Mouse (Mus musculus): ENCODE results near the gene Parvg.
"Not testable (repeated sequence)": the region's sequence is repeated elsewhere in the genome, so short reads cannot be mapped to it uniquely, and the experiment has no call there.

Parvg gene

DNA sequence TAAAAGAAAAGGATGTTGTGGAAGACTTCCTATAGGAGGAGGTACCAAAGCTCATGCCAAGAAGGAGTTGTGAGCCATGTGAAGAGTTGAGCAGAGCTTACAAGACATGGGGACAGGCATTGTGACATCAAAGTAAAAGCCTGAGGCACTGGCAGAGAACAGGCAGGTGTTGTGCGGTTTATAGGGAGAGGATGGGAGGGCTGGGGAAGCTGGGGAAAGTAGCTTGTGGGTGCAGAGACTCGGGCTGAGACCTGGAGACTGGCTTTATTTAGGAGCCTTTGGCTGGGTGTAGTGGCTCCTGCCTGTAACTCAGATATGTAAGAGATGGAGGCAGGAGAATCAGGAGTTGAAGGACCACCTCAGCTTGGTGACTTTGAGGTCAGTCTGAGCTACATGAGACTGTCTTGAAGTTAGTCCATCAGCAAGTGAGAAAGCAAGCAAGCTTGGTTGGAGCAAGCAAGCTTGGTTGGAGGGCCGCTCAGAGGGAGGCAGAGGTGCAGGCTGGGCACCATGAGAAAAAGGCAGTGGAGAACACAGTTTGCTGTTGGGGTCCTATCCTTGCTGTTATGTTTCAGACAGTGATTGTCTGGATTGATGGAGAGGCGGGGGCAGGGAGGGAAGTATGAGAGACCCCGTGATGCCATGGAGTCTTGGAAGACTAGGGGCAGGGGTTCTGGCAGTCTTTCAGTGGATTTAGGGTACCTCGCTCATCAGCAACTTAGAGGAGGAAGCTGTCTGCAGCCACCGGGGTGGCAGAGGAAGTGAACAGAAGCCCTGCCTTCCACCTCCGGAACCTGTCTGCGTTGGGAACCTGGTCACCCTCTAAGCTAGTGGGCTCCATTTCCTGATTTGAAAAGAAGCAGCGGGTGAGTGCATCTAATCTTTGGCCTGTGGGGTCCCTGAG lies at the start of gene Parvg:
TSS of gene Parvg (plus strand) at position 61 of the 904 bp plus-strand sequence.
- no peak for DNase-seq (ENCODE audit: low spot score in 2 of 2)

- DNase-seq (ENCODE audit: low spot score in 2 of 2), result no peak
Measured at GRCm38 (mm10) chr15:84276066-84276465, 47.8 kb upstream of the Parvg start.

DNA sequence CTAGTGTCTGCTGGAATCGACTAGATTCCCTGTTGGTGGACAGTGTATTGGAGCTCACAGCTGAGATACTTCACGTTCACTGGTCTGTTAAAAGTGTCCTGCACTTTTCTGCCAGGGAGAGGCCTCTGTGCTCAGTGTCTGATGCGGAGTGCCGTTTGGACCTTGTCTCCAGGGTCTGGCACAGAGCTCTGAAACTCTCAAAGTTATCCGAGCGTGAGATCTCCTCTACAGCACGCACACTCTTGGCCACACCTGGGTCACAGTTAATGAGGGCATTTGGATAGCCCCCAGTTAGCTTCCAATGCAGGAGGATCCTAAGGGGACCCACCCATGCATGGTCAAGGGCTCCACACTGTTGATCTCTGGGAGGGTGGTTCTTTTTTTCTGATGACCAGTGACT lies 45.7 kb upstream of the Parvg start:
- DNase-seq (ENCODE audit: low spot score in 2 of 2), result no peak

DNA sequence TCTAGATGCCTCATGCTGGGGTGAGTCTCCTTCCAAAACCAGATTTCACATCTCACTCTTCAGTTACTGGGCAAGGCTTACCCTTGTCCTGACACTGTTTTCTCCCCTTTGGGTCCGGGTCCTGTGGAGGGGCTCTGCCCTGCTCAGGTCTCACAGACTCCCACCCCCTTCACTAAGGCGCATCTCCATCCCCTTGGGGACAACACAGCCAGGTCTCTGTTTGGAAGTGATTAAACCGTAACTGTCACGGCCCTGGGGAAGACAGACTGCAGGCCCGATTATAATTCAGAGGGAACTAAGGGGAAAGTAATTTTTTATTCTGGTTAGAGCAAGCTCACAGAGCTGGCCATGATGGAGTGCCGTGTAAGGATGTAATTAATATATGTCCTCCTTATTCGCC lies 45.2 kb upstream of the Parvg start:
- DNase-seq (ENCODE audit: low spot score in 2 of 2), result no peak

- no peak for DNase-seq (ENCODE audit: low spot score in 2 of 2)
Measured at GRCm38 (mm10) chr15:84280309-84280708, 43.5 kb upstream of the Parvg start.

DNA sequence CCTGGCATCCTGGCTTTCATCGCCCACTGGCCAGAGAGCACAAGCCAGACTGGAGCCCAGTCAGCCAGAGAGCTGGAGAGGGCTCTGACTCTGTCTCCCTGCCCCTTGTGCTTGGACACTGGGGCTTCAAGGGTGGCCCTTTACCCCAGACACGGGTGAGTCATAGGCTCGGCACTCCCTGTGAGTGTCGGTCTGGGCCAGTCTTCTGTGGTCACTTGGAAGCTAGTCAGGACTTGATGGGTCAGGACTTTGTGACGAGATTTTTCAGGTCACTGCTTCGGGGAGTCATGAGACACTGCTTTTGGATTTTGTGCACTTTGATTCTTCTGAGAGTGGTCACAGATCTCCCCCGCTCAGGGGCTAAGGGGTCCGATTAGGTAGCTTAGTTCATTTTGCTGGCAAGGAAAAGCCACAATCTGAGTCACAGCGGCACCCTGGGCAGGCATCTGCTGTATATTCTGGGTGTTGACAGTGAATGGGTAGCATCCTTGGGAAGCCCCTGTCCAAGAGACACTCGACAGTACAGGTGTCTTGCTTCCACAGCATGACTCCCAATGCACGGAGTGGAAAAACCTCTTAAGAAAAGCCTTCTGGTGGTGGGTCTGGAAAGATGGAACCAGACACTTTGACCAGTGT lies 43.0 kb upstream of the Parvg start:
- peak; percentile 60 to 71 for DNase-seq (ENCODE audit: low spot score in 2 of 2)

GRCm38 (mm10) chr15:84282206-84283085 lies 41.4 kb upstream of the Parvg start:
- DNase-seq (ENCODE audit: low spot score in 2 of 2), result no peak

GRCm38 (mm10) chr15:84284059-84284458 lies 39.8 kb upstream of the Parvg start:
- peak in 1 of 2 experiments; percentile 40 for DNase-seq (ENCODE audit: low spot score in 2 of 2)

GRCm38 (mm10) chr15:84285453-84285852 lies 38.4 kb upstream of the Parvg start:
- DNase-seq (ENCODE audit: low spot score in 2 of 2), result no peak

GRCm38 (mm10) chr15:84288953-84289352 lies 34.9 kb upstream of the Parvg start:
- not testable (repeated sequence) for DNase-seq (ENCODE audit: low spot score in 2 of 2)

- no peak for DNase-seq (ENCODE audit: low spot score in 2 of 2)
Measured at GRCm38 (mm10) chr15:84291097-84291496, 32.7 kb upstream of the Parvg start.

GRCm38 (mm10) chr15:84293590-84293989 lies 30.2 kb upstream of the Parvg start:
- DNase-seq (ENCODE audit: low spot score in 2 of 2), result no peak

DNA sequence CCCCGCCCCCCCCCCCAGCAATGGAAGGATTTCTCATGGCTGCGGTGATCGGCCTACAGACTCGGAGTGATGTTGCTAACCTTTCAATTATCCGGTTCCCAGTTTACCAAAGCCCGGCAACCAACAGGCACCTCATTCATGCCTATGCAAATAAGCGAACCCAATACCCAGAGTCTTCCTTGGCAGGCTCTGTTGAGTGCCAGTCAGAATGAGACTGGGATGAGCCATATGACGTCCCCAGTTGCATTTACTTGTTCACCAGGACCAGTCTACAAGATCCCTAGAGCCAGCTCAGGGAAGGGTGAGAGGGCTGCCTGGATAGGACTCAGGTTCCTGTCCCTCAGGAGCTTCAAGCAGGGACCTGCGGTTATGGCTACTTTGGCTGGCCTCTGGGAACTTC lies 29.4 kb upstream of the Parvg start:
- DNase-seq (ENCODE audit: low spot score in 2 of 2), result no peak

GRCm38 (mm10) chr15:84295225-84295624 lies 28.6 kb upstream of the Parvg start:
- DNase-seq (ENCODE audit: low spot score in 2 of 2), result no peak

DNA sequence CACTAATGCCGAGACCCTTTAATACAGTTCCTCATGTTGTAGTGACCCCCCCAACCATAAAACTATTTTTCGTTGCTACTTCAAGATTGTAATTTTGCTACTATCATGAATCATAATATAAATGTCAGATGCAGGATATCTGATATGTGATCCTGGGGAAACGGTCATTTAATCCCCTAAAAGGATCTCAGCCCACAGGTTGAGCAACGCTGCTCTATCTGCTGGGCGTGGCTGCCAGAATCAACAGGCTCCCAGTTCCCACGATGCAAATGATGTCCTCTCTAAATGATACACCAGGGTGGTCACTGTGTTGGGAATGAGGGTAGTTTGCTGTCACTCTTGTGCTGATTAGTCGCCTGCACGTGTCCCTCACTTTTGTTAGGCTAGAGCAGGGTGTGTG lies 26.4 kb upstream of the Parvg start:
- no peak for DNase-seq (ENCODE audit: low spot score in 2 of 2)

- no peak for DNase-seq (ENCODE audit: low spot score in 2 of 2)
Measured at GRCm38 (mm10) chr15:84298804-84299370, 24.9 kb upstream of the Parvg start.

DNA sequence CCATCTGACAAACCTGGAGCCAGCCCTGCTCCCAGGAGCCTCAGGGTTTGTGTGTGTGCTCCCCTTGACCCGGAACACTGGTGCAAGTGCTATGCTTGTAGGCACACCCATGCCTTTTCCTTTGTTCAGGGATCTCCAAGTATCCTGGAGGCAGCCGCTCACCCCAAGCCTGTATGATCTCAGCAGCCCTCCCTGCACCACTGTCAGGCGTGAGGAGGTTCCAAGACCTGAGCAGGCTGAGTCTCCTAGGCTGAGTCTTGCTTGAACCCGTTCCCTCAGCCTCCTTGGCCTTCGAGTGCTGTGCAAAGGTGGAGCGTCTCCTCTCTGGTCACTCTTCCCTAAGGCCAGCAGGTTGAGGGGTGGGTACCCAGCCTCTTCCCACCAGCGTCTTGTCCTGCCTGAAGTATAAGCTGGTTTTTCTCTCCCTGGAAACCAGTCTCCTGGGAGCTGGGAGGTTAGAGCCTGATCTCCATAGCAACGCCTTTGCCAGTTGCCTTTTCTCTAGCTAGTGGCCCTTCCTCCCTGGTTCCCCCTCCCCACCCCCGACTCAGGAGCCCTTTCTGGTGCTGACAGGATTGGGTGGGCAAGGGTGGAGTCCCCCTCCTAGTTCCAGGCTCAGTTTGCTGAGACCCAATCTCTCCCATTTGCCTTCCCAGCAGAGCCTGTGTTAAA lies 24.0 kb upstream of the Parvg start:
- no peak for DNase-seq (ENCODE audit: low spot score in 2 of 2)

- no peak for DNase-seq (ENCODE audit: low spot score in 2 of 2)
Measured at GRCm38 (mm10) chr15:84300591-84300990, 23.2 kb upstream of the Parvg start.

- peak in 1 of 2 experiments; percentile 41 for DNase-seq (ENCODE audit: low spot score in 2 of 2)
Measured at GRCm38 (mm10) chr15:84301026-84301425, 22.8 kb upstream of the Parvg start.

GRCm38 (mm10) chr15:84301641-84302420 lies 22.0 kb upstream of the Parvg start:
- DNase-seq (ENCODE audit: low spot score in 2 of 2), result no peak
